Mouse (Mus musculus) CD4-positive, CD25-positive, alpha-beta regulatory T cell, adult 4 months (primary cell): Measurements from ENCODE around the gene Olfr483. TPM values are rescaled to one million over a fixed set of nuclear protein-coding genes. Genes with fewer than 3 reads are reported as not detected.

Source experiments
- ATAC-seq: one replicate; pipeline ENCODE4 v1.8.0; 2017
- polyA plus RNA-seq, 2 experiments: library from polyadenylated mRNA; unstranded; fragments of 100-300 nt; shearing (Covaris generic); gene quantifications; one replicate each; pipeline ENCODE4 v1.2.1; 2017

Olfr483 gene
- polyA plus RNA-seq: not detected

DNA sequence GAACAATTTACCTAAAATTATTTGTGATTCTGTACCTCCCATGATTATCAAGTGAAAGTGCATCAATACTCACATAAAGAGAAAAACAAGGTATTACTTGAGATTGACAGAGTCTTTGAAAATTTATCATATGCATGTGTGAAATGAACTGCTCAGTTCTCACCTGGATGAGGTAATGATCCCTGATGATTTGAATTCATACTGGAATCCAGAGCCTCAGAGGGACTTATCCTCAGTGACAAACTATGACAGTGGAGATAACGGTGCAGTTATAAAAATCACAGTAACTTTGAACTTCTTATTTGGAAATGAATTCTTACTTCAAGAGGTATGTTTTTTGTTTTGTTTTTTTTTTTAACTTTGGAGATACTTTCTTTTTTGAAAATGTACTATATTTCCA is at the start of gene Olfr483:
Olfr483 (plus strand) TSS at position 301 of the 400 bp plus-strand sequence.
- no peak for ATAC-seq

DNA sequence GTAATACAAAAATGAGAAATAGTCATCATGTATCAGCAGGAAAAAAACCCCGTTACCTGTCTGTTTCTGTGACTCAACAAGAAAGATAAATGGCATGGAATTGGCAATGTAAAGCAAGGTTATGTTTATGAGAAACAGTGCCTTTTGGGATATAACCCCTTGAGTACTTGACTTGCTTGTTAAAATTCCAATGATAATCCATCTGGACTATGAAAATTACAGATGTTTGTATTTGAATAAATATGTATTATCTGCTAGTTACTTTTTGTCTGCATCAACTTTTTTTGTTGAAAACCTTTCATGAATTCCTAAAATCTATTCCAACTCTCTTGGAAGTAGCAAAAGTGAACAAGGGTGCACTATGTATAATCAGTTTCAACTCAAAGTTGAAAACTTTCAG is 33.4 kb upstream of the Olfr483 start, which contains the start of gene Olfr480:
Olfr480 (minus strand) TSS at position 101 of the 400 bp plus-strand sequence.
- no peak for ATAC-seq

DNA sequence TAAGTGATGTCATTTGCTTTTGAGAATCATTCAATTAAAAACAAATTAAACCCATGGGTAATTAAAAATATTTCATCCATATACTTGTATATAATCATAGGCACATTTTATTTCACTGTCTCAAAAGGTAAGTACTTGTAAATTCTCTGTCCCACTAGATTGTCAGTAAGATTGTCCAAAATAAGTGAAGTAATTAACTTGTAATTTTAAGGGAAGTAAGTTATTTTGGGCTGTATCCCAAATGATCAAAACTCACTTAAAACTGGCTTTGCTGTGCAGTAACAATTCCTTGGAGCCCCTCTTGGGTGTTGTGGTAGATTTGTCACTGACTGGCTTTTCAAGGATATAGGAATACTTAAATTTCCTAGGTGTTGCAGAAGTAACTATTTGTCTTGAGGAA is 21.1 kb upstream of the Olfr483 start, which contains the start of gene Olfr481:
Olfr481 (plus strand) TSS at position 301 of the 400 bp plus-strand sequence.
- no peak for ATAC-seq

- ATAC-seq: no peak
Measured at GRCm38 (mm10) chr7:108097486-108097885, 3.2 kb upstream of the Olfr483 start, which contains the start of gene Olfr482. Olfr482 (minus strand) TSS chr7:108097586.

GRCm38 (mm10) chr7:108120681-108121080 is 20.0 kb downstream of the Olfr483 start:
- ATAC-seq: no peak

- ATAC-seq: no peak
Measured at GRCm38 (mm10) chr7:108121416-108121815, 20.8 kb downstream of the Olfr483 start.

DNA sequence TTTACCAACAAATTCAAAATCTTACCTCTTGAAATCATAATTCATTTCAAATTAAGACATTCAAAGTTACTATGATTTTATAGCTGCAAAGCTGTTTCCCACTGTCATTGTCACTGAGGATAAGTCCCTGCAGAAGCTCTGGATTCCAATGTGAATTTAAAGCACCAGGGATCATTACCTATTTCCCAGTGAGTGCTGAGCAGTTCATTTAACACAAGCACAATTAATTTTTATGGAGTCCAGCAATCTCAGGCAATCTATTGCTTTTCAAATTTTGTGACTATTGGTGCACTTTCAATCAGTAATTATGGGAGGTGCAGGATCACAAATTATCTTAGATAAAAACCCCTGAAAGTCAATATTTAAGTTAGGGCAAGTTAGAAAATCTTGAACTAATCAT is 26.7 kb downstream of the Olfr483 start, which contains the start of gene Olfr484:
Olfr484 (minus strand) TSS at position 101 of the 400 bp plus-strand sequence.
- no peak for ATAC-seq

Other genes with a start within 250 kb of the Olfr483 start
- under 1 TPM in 1 of 2 experiments, not detected in 1; 0.09 TPM for gene Olfr472, start 202.9 kb upstream of the Olfr483 start, polyA plus RNA-seq
- gene Olfr473, start 170.4 kb upstream of the Olfr483 start, polyA plus RNA-seq: not detected
- gene Olfr474, start 146.2 kb upstream of the Olfr483 start, polyA plus RNA-seq: not detected
- gene Olfr476, start 136.0 kb upstream of the Olfr483 start, polyA plus RNA-seq: not detected
- not detected for gene Olfr477, start 114.2 kb upstream of the Olfr483 start, polyA plus RNA-seq
- gene Olfr478, start 66.9 kb upstream of the Olfr483 start, polyA plus RNA-seq: not detected
- gene Olfr479, start 50.2 kb upstream of the Olfr483 start, polyA plus RNA-seq: under 1 TPM in 1 of 2 experiments, not detected in 1; 0.15 TPM
- not detected for gene Olfr480, start 33.5 kb upstream of the Olfr483 start, polyA plus RNA-seq
- under 1 TPM in 1 of 2 experiments, not detected in 1; 0.16 TPM for gene Olfr481, start 21.0 kb upstream of the Olfr483 start, polyA plus RNA-seq
- not detected for gene Olfr482, start 3.3 kb upstream of the Olfr483 start, polyA plus RNA-seq
- not detected for gene Olfr484, start 26.6 kb downstream of the Olfr483 start, polyA plus RNA-seq
- gene Olfr485, start 59.0 kb downstream of the Olfr483 start, polyA plus RNA-seq: not detected
- not detected for gene Olfr486, start 71.9 kb downstream of the Olfr483 start, polyA plus RNA-seq
- not detected for gene Olfr487, start 113.8 kb downstream of the Olfr483 start, polyA plus RNA-seq
- gene Olfr488, start 157.5 kb downstream of the Olfr483 start, polyA plus RNA-seq: not detected
- not detected for gene Olfr490, start 188.1 kb downstream of the Olfr483 start, polyA plus RNA-seq
- not detected for gene Olfr491, start 212.6 kb downstream of the Olfr483 start, polyA plus RNA-seq
- not detected for gene Olfr492, start 222.8 kb downstream of the Olfr483 start, polyA plus RNA-seq
- gene Olfr493, start 246.1 kb downstream of the Olfr483 start, polyA plus RNA-seq: not detected